Mouse (Mus musculus) adrenal gland, postnatal 10 days (tissue): ENCODE measurements around the gene Men1. TPM values are rescaled to one million over a fixed set of nuclear protein-coding genes. Genes with fewer than 3 reads are reported as not detected.
"Not testable (repeated sequence)": the region's sequence is repeated elsewhere in the genome, so short reads cannot be mapped to it uniquely, and the experiment has no call there.

Experiments used
- DNase-seq: peaks from one replicate; pipeline ENCODE4 v3.0.0; 2021; ENCODE audit warnings: mixed read lengths
- long read RNA-seq, 2 experiments: library from polyadenylated mRNA; stranded (forward); transcript quantifications; one replicate each; pipeline ENCODE4 v2.0.0; 2021
- total RNA-seq, 2 experiments: library from RNA; stranded (reverse); gene quantifications; 2 replicates each; pipeline ENCODE4 v1.2.3; 2021

The Men1 gene
- total RNA-seq: 10 to 100 TPM; 37.1 to 38.7 TPM
- long read RNA-seq, experiment 1, transcript Men1-201 (9 exons, 2,975 nt): major isoform, 10 of 31 reads
- long read RNA-seq, experiment 1, transcript Men1-203 (10 exons, 2,639 nt): minor isoform, 6 of 31 reads
- long read RNA-seq, experiment 1, partial matches to known transcripts: 11 of 31 reads
- long read RNA-seq, experiment 1, other reads (novel, unspliced or antisense): 2 of 31 reads
- long read RNA-seq, experiment 2, transcript Men1-201 (9 exons, 2,975 nt): major isoform, 8 of 32 reads
- long read RNA-seq, experiment 2, transcript Men1-203 (10 exons, 2,639 nt): minor isoform, 6 of 32 reads
- long read RNA-seq, experiment 2, partial matches to known transcripts: 3 of 32 reads
- long read RNA-seq, experiment 2, other reads (novel, unspliced or antisense): 9 of 32 reads

DNA sequence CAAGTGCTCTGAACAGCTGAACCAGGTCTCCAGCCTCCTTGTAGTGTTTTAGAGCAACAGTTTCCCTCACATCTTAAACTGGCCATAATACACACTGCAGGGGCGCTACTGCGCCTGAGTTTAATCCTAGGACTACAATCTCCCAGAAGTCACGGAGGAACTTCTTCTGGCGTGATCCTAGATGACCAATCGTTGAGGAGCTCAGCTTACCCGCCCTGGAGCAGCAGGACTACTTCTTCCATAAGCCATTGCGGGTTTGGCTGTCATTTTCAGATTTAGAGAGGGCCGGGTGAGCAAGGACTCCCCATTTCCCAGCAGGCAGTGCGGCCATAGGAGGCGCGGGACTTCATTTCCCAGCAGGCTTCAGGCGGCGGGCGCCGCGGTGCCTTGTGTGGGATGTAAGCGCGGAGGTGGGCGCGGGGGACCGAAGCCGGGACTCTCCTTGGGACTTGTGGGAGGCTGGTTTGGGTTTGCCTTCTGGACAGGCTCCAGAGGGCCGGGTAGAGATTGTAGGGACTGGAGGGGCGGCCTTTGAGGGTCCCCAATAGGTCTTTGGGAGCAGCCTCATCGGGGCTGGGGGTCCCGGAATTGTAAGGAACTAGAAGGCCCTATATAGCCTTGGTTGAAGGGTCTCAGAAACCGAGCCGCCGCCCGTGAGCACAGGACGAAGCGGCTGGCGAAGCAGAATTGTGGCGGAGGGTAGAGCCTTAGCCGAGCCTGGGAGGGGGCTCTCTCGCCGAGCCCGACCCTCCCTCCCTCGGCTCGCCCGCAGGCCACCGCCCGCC is at the start of gene Men1:
Gene Men1 (plus strand): TSS at position 307 of the 785 bp plus-strand sequence.
- DNase-seq: peak; percentile 92

DNA sequence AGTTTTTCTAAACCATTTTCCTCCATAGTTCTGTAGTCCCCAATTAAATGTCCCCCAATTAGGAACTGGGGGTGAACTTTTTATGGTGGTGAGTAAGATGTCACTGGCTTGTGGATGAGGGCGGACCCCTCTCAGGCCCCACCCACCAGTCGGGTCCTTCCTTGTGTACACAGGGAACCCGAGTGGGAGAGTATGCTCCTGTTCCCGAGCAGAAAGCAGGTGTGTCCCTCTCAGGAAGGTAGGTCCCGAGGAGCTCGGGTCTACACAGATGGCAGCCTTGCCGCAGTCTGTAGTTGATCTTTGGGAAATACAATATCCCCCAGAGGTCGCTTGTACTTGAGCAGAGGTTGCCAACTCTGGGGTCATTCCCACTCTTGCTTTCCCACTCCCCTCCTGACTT is 49.6 kb upstream of the Men1 start:
- no peak for DNase-seq

DNA sequence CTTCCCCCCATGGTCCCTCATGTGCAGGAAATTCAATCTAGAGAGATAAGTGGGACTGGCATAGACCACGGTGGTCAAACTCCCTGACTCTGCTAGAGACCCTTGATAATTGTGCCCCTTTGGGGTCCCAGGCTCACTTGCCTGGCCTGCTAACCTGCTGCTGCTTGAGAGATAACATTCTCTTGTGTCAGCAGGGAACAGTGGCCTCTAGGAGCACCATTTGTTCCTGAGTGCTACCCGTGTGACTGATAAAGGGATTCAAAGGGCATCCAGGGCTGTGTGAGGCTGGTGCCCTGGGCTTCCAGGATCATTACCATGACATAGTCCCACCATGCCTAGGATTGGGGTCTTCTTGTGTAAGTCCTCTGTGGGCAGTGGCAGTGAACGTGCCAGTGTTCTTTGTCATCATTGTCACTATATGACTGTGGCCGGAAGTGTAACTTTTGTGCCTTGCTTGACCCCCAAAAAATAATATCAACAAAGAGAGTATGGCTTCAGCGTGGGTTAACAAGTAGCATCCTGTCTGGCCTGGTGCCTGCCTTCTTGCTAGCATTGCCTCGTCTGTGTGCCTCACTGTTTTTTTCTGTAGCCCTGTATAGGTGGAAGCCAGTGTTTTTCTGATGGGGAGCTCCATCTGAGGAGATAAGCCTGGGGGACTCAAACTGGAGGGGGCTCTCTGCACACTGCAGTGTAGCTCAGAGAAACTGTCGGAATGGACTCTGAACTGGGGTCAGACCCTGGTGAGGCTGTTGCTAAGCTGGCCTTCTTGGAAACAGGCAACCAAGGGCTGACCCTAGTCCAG is 48.9 kb upstream of the Men1 start:
- no peak for DNase-seq

DNA sequence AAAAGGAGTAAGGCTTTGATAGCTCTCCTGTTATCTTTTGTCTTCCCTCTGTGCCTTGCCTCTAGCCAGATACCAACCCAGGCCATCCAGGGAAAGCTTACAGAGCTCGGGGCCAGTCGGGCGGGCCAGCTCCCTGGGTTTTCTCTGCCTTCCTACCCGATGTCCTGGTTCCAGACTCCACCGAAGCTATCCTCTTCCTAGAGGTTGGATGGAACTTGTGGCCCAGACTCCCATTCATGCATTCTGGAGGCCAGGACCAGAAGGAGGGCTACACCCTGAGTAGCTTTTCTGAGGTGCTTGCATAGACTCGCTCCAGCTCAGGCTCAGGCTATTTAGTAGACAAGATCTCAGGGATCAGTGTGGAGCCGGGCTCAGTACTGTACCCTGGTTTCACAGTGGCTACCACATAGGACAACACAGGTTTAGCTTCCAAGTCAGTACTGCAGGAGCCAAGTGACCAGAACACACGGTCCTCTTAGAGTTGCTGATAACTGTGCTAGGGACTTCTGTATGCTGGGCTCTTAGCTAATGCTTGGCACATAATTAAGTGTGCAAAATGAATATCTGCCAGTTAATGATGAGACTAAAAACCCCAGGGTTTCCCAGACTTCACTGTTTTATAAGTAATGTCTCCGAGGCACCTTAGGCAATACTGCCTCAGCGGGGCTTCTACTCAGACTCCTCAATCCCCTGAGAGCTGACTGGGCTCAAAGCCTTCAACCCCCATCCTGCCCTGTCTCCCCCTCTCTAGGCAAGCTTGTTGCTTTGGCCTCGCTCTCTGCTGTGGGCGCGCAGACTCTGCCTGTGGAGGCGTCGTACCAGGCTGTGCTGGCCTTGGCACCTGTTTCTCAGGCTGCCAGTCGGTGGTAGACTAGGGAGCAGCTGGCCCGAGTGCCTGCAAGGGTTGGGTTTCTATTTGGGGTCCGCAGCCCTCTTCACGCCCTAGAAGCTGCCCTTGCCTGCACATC is 48.1 kb upstream of the Men1 start:
- peak; percentile 62 for DNase-seq

DNA sequence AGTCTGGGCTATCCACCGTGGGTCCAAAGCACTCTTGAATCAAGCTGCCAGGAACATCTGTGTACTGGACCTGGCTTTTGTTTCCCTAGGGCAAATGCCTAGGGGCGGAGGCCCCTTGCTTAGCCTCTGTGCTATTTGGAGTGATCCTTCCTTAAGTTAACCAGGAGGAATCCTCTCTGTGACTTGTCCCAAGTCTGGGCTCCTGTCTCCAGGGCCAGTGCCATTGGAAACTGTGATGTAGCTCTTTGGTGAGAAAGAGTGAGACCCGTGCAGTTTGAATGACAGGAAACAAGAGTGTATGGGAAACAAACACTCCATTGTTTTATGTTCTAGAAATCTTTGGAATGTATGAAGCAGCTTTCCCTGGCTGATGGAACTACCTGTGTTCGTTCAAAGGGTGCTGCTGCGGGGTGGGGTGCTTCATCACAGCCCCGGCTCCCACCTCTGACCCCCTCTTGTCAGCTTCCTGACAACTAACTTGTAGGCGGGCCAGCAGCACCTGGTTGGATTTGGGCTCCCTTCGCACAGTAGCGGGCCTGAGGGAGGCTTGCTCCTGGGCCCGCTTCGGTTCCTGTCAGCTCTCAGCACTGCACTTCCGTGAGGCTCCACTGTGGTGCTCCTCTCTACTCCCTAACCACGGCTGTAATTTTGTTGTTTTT is 46.4 kb upstream of the Men1 start:
- no peak for DNase-seq

DNA sequence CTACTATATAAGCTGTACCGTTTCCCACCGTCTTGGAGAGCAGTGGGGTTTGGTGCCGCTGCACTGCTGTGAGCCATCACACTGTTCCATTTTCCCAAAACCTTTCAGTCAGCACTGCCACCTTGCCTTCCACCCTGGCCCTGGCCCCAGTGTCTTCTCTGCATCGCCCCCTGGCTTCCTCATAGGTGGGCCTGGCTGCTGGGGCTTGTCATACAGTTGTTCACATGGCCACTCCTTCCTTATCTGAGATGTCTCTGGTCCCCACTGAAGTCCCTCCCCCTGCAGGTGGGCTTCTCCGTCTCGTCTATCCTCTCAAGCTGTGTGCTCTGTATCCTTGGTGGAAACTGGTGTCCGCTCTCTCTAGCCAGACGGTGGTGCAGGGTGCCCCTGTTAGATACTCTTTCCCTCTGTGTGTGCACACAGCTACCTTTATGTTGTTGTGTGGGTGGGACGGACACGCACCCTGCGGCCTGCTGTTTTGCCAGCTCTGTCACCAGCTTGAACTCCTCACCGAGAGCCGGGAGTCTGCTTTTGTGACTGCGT is 45.0 kb upstream of the Men1 start:
- DNase-seq: no peak

DNA sequence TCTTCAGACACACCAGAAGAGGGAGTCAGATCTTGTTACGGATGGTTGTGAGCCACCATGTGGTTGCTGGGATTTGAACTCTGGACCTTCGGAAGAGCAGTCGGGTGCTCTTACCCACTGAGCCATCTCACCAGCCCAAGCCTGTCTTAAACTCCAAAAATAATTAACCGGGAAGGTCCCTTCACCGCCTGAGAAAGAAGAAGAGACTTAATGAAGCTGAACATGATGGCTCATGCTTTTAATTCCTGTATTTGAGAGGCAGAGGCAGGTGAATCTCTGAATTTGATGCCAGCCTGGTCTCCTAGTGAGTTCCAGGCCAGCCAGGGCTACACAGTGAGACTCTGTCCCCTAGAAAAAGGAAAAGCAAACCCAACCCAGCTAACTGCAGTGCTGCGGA is 44.1 kb upstream of the Men1 start:
- DNase-seq: not testable (repeated sequence)

DNA sequence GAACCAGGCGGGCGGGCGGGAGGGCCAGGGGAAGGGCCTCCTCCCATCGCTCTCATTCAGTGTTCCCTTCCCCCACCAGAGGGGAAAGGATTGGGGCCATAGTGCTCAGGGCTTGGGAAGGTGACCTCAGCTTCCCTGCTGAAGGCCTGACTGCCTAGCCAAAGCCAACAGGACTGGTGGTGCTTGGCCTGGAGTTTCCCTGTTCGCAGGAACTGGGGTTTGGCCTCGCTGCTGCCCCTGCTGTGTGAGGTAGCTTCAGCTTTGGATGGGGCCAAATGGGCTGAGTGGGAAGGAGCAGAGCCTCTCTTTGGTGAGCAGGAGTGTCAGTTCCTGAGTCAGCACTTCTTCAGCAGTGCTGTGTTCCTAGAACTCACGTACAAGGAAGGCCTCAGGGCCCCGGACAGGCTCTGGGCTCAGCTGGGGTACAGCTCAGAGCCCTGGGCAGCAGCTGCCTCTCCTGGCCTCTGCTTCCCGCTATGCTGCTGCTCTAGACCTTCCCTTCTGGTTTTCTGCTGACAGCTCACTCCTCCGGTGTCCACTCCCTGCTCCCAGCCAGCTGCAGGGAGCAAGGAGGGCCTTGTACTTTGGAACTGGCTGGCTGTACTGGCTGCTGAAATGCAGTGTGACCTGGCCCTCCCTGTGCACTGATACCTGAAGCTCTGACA is 43.5 kb upstream of the Men1 start:
- DNase-seq: no peak

DNA sequence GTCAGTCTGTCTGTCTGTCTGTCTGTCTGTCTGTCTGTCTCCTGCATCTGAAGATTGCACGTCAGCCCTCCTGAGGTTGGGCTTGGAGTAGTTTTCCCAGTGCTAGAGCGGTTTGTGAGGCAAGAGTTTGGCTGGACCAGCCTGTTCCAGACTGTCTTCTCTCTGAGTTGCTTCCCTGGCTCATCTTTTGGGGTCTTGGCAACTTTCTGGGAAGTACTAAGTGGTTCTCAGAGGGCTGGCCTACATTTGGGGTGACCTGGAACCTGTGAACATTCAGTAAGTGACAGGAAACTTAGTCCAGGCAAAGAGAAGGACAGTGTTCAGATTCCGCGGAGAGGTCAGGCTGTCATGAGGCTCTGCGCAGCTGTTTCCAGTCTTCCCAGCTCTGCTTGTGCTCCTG is 42.5 kb upstream of the Men1 start:
- no peak for DNase-seq

DNA sequence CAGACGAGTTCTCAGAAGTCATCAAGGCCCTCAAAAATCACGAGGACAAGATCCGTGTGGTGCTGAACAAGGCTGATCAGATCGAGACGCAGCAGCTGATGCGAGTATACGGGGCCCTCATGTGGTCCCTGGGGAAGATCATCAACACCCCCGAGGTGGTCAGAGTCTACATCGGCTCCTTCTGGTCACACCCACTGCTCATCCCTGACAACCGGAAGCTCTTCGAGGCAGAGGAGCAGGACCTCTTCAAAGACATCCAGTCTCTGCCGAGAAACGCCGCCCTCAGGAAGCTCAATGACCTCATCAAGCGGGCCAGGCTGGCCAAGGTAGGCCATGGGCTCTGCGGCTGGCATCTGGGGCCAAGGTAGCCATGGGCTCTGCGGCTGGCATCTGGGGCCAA is 40.5 kb upstream of the Men1 start:
- DNase-seq: no peak

DNA sequence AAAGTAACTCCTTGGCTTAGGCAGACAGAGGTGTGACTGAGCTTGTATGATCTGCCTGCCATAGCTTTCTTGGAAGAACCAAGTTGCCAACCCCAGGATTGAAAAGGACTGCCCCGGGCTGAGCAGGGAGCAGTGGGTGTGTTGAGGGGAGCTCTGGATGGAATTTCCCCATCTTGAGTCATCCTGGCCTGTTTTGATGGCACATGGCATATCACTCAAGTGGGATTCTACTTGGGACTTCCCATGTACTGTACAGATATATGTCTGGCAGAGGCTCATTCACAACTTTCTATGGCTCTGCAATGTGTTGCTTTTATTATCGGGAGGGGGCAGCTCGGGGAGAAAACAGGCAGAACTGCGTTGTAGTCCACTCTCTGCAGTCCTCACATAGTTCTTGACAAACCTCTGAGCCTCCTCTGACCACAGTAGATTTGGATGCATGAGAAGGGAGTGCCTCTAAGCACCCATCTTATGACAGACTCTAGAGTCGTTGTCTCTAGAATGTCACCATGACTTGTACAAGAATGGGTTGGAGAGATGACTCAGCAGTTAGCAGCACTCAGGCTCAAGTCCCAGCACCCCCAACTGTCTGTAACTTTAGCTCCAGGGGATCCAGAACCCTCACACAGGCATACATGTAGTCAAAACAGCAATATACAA is 38.1 kb upstream of the Men1 start:
- DNase-seq: no peak

DNA sequence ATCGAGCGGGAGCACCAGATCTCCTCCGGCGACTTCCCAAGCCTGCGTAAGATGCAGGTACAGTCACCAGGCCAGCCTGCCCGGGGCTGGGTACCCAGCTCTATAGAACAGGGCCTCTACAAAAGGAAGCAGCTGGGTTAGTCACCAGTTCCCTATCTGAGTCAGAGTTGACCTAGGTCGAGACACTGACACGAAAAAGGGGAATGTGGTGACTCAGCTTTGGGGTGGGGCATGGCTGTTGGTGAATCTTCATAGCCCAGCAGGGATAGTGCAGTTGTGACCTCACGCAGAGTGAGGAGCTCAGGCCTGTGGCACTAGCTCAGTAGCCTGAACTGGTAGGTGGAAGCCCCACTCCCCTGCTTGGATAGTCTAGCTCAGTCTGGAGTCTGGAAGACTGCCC is 37.1 kb upstream of the Men1 start:
- DNase-seq: peak; percentile 81

DNA sequence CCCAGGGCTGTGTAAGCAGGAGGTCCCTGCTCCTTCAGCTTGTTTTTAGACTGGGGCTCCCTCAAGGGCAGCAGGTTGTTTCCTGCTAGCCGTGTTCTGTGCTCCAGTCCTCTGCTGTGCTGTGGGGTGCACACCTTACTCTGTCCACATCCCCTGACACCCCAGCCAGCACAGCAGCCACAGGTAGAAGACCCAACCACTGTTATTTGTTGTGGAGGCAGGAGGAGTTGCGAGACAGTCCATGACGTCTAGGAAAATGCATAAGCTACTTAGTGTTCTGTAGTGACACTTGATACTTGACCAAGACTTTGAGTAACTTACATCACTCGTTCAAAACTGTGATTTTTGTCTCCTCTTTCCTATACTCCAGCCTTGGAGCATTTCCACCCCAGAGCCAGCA is 35.8 kb upstream of the Men1 start:
- DNase-seq: no peak

DNA sequence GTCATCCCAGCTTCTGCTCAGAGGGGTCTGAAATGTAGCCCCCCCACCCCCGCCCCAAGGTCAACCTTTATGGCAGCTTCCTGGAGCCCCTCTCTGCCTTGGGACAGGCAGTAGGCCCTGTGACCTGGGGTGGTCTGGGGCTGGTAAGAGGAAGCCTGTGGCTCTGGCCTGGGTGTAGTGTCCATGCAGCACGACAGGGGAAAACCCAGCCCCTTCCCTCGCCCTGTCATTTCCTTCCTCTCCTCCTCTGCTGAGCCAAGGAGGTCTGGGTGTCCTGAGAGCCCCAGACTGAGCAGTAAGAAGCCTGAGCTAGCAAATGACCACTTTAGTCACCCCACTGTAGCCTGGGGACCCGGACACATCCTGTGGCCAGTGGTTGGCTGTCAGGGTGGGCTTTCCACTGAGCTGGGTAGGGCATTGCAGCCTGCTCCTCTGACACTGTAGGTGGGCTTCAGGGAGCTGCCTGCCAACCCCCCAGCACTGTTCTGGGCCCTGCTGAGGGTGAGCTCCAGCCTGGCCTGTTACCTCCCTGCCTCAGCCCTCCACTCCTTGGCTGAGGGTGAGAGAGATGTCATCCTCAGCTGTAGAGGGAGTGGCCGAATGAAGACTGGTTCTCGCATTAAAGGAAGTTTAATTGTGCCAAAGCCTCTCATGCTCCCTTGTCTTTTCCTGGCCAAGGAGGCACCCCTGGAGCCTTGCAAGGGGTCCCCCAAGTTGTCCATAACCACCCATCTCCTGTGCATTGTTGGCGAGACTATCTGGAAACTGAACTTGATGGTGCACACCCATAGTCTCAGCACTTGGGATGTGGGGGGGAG is 35.1 kb upstream of the Men1 start:
- DNase-seq: no peak

DNA sequence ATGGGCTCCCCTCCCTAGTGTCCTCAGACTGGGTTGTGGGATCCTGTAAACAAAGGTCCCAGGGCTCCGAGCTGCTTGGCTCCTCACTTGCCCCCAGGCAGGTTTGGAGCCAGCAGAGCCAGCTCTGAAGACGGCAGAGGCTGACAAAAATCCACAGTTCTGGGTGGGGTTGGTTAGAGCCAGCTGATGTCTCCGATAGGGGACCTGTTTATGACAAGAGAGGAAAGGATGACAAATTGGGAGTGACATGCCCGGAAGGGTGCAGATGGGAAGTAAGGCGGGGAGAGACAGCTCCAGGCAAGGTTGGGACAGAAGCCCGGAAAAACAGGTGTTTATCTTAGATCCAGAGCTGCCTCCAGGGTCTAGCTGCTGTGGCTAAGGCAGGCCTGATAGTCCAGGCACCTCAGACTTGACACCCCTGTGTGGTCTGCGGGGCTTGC is 34.4 kb upstream of the Men1 start:
- no peak for DNase-seq

DNA sequence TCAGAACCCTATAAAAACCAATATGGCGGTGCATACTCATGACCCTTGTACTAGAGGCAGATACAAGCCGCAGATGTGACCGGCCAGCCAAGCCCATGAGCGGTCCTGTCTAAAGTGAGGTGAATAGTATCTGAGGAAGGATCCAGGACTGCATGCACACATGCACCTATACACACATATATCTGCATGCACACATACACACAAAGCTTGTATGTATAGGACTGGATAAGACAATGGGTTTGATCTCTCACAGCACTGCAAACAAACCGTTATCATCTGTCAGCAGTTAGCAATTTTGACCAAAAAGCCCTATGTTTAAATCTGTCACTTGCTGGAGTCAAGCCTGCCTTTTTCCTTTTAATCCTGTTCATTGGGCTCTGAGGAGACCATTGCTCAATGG is 32.7 kb upstream of the Men1 start:
- DNase-seq: no peak

DNA sequence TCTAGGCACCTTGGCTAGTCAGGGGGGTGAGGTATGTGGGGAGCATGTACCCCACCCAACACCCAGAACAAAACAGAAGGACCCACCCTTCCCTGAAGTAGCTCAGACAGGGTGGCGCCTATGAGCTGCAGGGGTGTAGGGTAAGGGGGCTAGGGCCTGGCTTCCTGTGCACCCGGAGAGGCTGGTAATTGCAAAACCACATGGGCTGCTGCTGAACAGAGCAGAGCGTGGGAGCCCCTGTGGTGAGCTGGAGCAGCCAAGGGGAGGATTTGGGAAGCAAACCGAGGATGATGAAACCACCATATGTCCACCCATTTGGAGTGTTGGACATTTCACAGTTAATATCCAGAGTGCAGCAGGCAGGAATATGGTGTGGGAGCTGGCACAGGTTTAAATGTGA is 32.3 kb upstream of the Men1 start:
- DNase-seq: no peak

DNA sequence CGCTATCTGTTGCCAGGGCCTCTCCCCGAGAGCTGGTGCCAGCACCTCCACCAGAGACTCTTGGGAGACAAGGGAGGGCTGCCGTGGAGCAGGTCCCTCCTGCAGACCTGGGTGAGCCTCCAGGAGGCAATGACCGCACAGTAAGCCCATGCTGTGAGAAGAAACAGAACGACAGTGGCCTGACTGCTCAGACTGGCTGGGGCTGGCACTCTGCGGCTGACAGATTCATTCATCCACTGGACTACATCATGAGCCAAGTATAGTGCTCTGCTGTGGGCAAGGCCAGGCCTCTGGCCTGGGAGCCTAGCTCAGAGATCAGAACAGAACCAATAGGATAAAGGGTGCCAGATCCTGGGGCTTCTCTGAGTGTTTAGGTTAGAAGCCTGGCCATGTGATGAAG is 30.9 kb upstream of the Men1 start:
- peak; percentile 43 for DNase-seq
